Mouse (Mus musculus) hindbrain, embryonic 11.5 days (tissue): Measurements from ENCODE around the gene Blmh. TPM values are rescaled to one million over a fixed set of nuclear protein-coding genes. Genes with fewer than 3 reads are reported as not detected.

Experiments used
- ATAC-seq: fragments of 200-750 bp; cut with Nextera tagmentation; 2 replicates; pipeline ENCODE4 v1.8.0; 2017; ENCODE audit warnings: mild to moderate bottlenecking, moderate TSS enrichment, moderate library complexity; ENCODE audit not compliant: low FRiP score
- DNase-seq: peaks from one replicate; pipeline ENCODE4 v3.0.0-alpha.2; 2015; ENCODE audit warnings: low spot score
- H3K27ac ChIP-seq: fragments of 300-500 bp; sonication (generic); 2 replicates; pipeline ENCODE4 v1.5.1; 2014; ENCODE audit warnings: mild to moderate bottlenecking, low read depth, low read length
- H3K27me3 ChIP-seq: fragments of 300-500 bp; sonication (generic); 2 replicates; pipeline ENCODE4 v1.6.1; 2014; ENCODE audit warnings: mild to moderate bottlenecking, low read length, moderate library complexity, mixed read lengths; ENCODE audit not compliant: control insufficient read depth, insufficient read depth
- H3K36me3 ChIP-seq: fragments of 300-500 bp; sonication (generic); 2 replicates; pipeline ENCODE4 v1.6.1; 2014; ENCODE audit warnings: mild to moderate bottlenecking, low read length, moderate library complexity, mixed read lengths; ENCODE audit not compliant: control insufficient read depth, insufficient read depth
- H3K4me1 ChIP-seq: fragments of 300-500 bp; sonication (generic); replicated peaks from 2 replicates; pipeline ENCODE4 v1.6.1; 2014; ENCODE audit warnings: low read length, mixed read lengths; ENCODE audit not compliant: control insufficient read depth, insufficient read depth
- H3K4me2 ChIP-seq: fragments of 300-500 bp; sonication (generic); replicated peaks from 2 replicates; pipeline ENCODE4 v1.6.1; 2014; ENCODE audit warnings: mild to moderate bottlenecking, low read depth, low read length
- H3K4me3 ChIP-seq: fragments of 300-500 bp; sonication (generic); 2 replicates; pipeline ENCODE4 v1.5.1; 2014; ENCODE audit warnings: low read depth, low read length
- H3K9ac ChIP-seq: fragments of 300-500 bp; sonication (generic); 2 replicates; pipeline ENCODE4 v1.6.1; 2014; ENCODE audit warnings: low read depth, low read length
- H3K9me3 ChIP-seq: fragments of 300-500 bp; sonication (generic); 2 replicates; pipeline ENCODE4 v1.6.1; 2016; ENCODE audit warnings: low read length; ENCODE audit not compliant: control insufficient read depth
- WGBS: fragments of 180-500 bp; shearing (Covaris S2); extraction: QIAGEN DNeasy Blood & Tissue Kit; methylation state at CpG from one replicate; pipeline ENCODE4 v1.1.7; 2014; 5-methylcytosine and 5-hydroxymethylcytosine counted together
- polyA plus RNA-seq: library from polyadenylated mRNA; unstranded; fragments of >200 nt; fragmentation: Nextera tagmentation; extraction: Ambion mirVana; gene quantifications from 2 replicates; pipeline ENCODE4 v1.2.1, GENCODE M21; 2014

Gene Blmh
- polyA plus RNA-seq, 1 experiment from 2014 or later, result 164 TPM

- no peaks in the 10 kb centered on the region for H3K9me3 ChIP-seq
- no peak overlapping the region for H3K9ac ChIP-seq
- DNase-seq (no peak), ATAC-seq (no peak)
- H3K4me2 ChIP-seq, result no peak overlapping the region
- 81% methylated on average over 6 of the region's 6 CpGs for WGBS
- no peaks in the 10 kb centered on the region for H3K27me3 ChIP-seq
- no peaks in the 10 kb centered on the region for H3K36me3 ChIP-seq
- no peaks in the 10 kb centered on the region for H3K4me1 ChIP-seq
- no peak overlapping the region for H3K4me3 ChIP-seq
- no peak overlapping the region for H3K27ac ChIP-seq
These were observed 28.2 kb upstream of the Blmh start for GRCm38 (mm10) chr11:76896360-76896759.

GRCm38 (mm10) chr11:76897126-76897525 lies 27.5 kb upstream of the Blmh start:
- no peaks in the 10 kb centered on the region for H3K4me1 ChIP-seq
- 87% methylated on average over 1 of the region's 1 CpGs for WGBS
- no peak overlapping the region for H3K27ac ChIP-seq
- no peak overlapping the region for H3K4me2 ChIP-seq
- no peak for DNase-seq
- no peak for ATAC-seq
- H3K27me3 ChIP-seq, result no peaks in the 10 kb centered on the region
- no peaks in the 10 kb centered on the region for H3K9me3 ChIP-seq
- H3K9ac ChIP-seq, result no peak overlapping the region
- H3K4me3 ChIP-seq, result no peak overlapping the region
- H3K36me3 ChIP-seq, result no peaks in the 10 kb centered on the region

GRCm38 (mm10) chr11:76897871-76898270 lies 26.7 kb upstream of the Blmh start:
- no peak for DNase-seq
- Histone ChIP-seq H3K9me3 (no peaks in the 10 kb centered on the region), H3K36me3 (no peaks in the 10 kb centered on the region), H3K9ac (no peak overlapping the region), H3K4me3 (no peak overlapping the region), H3K4me1 (no peaks in the 10 kb centered on the region), H3K27me3 (no peaks in the 10 kb centered on the region), H3K27ac (no peak overlapping the region), H3K4me2 (no peak overlapping the region)
- no peak for ATAC-seq
- WGBS, result 58% methylated on average over 3 of the region's 3 CpGs

GRCm38 (mm10) chr11:76898751-76899150 lies 25.9 kb upstream of the Blmh start:
- no peak overlapping the region for H3K9ac ChIP-seq
- H3K9me3 ChIP-seq, result no peaks in the 10 kb centered on the region
- no peaks in the 10 kb centered on the region for H3K4me1 ChIP-seq
- no peak overlapping the region for H3K27ac ChIP-seq
- no peak overlapping the region for H3K4me3 ChIP-seq
- no peak overlapping the region for H3K4me2 ChIP-seq
- 90% methylated on average over 3 of the region's 3 CpGs for WGBS
- no peak for ATAC-seq
- H3K36me3 ChIP-seq, result no peaks in the 10 kb centered on the region
- H3K27me3 ChIP-seq, result no peaks in the 10 kb centered on the region
- DNase-seq, result no peak

- Histone ChIP-seq H3K4me3 (no peak overlapping the region), H3K4me2 (no peak overlapping the region), H3K9me3 (no peaks in the 10 kb centered on the region), H3K27me3 (no peaks in the 10 kb centered on the region), H3K27ac (no peak overlapping the region), H3K4me1 (no peaks in the 10 kb centered on the region), H3K9ac (no peak overlapping the region), H3K36me3 (no peaks in the 10 kb centered on the region)
- ATAC-seq (no peak), DNase-seq (no peak)
- WGBS, result 70% methylated on average over 5 of the region's 5 CpGs
These were observed 24.6 kb upstream of the Blmh start for GRCm38 (mm10) chr11:76899758-76900738.

- no peak within 1 kb of the TSS for H3K27ac ChIP-seq
- no peak for DNase-seq
- no peaks in the 10 kb centered on the region for H3K4me1 ChIP-seq
- H3K4me3 ChIP-seq, result no peak within 1 kb of the TSS
- no peak within 1 kb of the TSS for H3K4me2 ChIP-seq
- H3K9me3 ChIP-seq, result no peaks in the 10 kb centered on the region
- 74% methylated on average over 7 of the region's 7 CpGs for WGBS
- H3K27me3 ChIP-seq, result no peaks in the 10 kb centered on the region
- H3K9ac ChIP-seq, result no peak within 1 kb of the TSS
- ATAC-seq, result no peak
- H3K36me3 ChIP-seq, result no peaks in the 10 kb centered on the region
These were observed 22.8 kb upstream of the Blmh start, which contains the start of gene Tmigd1 for GRCm38 (mm10) chr11:76901579-76902361. TSS of gene Tmigd1 (plus strand) at chr11:76902159.

GRCm38 (mm10) chr11:76904340-76904739 lies 20.3 kb upstream of the Blmh start:
- Histone ChIP-seq H3K4me2 (no peak overlapping the region), H3K9ac (no peak overlapping the region), H3K27me3 (no peaks in the 10 kb centered on the region), H3K27ac (no peak overlapping the region), H3K36me3 (no peaks in the 10 kb centered on the region), H3K4me1 (no peaks in the 10 kb centered on the region), H3K9me3 (no peaks in the 10 kb centered on the region), H3K4me3 (no peak overlapping the region)
- WGBS, result 89% methylated on average over 2 of the region's 2 CpGs
- ATAC-seq (no peak), DNase-seq (no peak)

GRCm38 (mm10) chr11:76908651-76909050 lies 16.0 kb upstream of the Blmh start:
- Histone ChIP-seq H3K36me3 (no peaks in the 10 kb centered on the region), H3K4me3 (no peak overlapping the region), H3K27me3 (no peaks in the 10 kb centered on the region), H3K9ac (no peak overlapping the region), H3K4me2 (no peak overlapping the region), H3K4me1 (no peaks in the 10 kb centered on the region), H3K9me3 (no peaks in the 10 kb centered on the region), H3K27ac (no peak overlapping the region)
- DNase-seq, result no peak
- WGBS, result 91% methylated on average over 7 of the region's 7 CpGs
- no peak for ATAC-seq
